Mouse (Mus musculus) embryonic stem cell, embryonic (primary cell): Measurements from ENCODE around the gene Tmtc1.

Experiments used
- CTCF ChIA-PET, 4 experiments: fragments of 300-600 bp in 2 of 4; fragments of 350-600 bp in 2 of 4; sonication (Branson Sonifier 250); formaldehyde crosslinking; loops; one replicate each; lab custom pipeline; 2022; ENCODE audit warnings: inconsistent platforms in 2 of 4; lab: Charles Lee
- POLR2A ChIA-PET, 4 experiments: fragments of 300-600 bp in 2 of 4; fragments of 350-600 bp in 2 of 4; sonication (Branson Sonifier 250); formaldehyde crosslinking; loops; one replicate each; lab custom pipeline; 2022; ENCODE audit warnings: antibody characterized with exemption in 4 of 4, inconsistent platforms in 1 of 4; lab: Charles Lee

Gene Tmtc1

DNA sequence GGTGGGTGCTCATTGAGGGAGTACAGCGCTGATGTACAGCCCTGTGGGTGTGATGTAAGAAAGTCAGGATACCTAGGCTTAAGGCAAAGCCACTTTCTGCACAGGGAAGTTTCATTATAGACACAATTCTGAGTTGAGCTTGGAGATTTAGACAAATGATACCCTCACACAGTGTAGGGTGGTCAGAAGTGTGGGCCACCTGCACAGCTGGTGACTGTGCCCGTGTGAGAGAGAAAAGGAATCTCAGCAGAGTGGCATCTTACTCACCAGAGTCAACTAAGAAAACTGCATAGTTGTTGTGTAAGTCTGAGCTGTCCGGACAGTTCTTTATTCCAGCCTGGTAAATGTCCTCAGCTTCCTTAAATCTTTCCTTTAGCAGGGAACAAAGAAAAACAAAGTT, 195.0 kb downstream of the Tmtc1 start:
- POLR2A ChIA-PET = interaction anchor here in 2 of 4 experiments (1.0 to 1.1 kb wide), 2 partner anchors 105 to 107 kb away, joined by 3 to 4 read pairs; no protein-coding TSS in a partner anchor
- CTCF ChIA-PET = interaction anchor here (0.5 to 2.0 kb wide), 19 partner anchors 10 to 665 kb away, joined by 3 to 12 read pairs (median 4); partner anchors contain the start of gene Ergic2 (in 1 of the 4)

DNA sequence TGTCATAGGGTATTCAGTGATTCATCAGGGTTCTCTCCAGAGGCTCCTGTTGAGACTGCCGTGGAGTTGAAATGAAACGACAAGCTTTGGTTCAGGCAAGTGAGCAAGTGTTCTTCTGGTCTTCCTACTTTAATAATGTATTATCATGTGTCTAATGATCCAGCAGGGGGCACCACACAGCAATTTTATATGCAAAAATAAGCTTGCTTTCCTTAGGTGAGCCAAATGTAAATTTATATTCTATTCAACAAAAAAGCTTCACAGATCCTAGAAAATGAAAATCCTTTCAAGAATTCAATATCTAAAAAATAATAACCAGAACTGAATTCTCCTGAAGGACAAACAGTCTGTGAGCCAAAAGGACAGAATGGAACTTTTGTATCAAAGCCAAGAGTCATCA, 195.6 kb downstream of the Tmtc1 start:
- ChIA-PET CTCF (interaction anchor here (0.6 to 2.0 kb wide), 20 partner anchors 10 to 665 kb away, joined by 3 to 12 read pairs (median 4); partner anchors contain the start of gene Ergic2 (in 1 of the 4)), POLR2A (interaction anchor here in 2 of 4 experiments (1.0 to 1.1 kb wide), 2 partner anchors 106 to 108 kb away, joined by 3 to 4 read pairs; no protein-coding TSS in a partner anchor)

DNA sequence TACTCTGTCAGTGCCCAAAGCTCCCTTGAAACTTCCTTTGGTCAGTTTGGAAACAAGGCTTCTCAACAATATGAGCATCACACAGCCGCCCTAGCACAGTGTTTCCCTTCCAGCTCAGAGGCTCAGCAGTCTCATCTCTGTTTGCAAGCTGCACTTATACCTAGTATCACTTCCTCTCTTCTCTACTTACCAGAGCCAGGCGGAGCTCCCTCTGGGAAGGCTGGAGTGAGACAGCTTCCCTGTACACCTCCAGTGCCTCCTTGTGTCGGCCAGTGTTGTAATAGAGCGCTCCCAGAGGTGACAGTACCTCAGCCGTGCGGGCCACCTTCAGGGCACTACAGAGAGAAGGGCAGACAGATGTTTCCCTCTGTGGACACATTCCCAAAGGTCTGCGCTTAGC, 197.6 kb downstream of the Tmtc1 start:
- ChIA-PET POLR2A (interaction anchor here in 1 of 4 experiments (0.7 to 1.5 kb wide), 2 partner anchors 10 to 144 kb away, joined by 3 to 4 read pairs; no protein-coding TSS in a partner anchor), CTCF (interaction anchor here in 3 of 4 experiments (0.5 to 1.2 kb wide), 4 partner anchors 8 to 436 kb away, joined by 3 to 8 read pairs (median 3); no protein-coding TSS in a partner anchor)

DNA sequence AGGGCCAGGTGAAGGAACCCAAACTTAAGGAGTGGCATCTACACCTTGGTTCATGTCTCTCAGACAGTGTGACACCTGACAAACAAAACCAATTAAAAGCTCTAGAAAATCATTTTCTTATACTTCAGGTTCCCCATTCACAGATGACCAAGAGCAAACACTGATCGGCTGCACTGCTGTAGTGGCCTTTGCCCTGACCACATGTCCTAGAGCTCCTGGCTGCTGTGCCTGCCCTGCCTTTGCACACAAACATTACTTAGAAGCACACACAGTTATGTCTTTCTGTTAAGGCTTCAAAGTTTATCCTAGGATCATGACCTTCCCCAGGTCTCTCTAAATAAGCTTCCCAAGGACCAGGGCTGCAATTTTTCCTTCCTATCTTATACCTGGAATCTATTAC, 199.4 kb downstream of the Tmtc1 start:
- POLR2A ChIA-PET = interaction anchor here in 2 of 4 experiments (0.9 to 2.8 kb wide), 5 partner anchors 10 to 651 kb away, joined by 3 to 8 read pairs (median 3); partner anchors contain the start of gene Caprin2 (in 1 of the 2)
- CTCF ChIA-PET = no interaction called here

DNA sequence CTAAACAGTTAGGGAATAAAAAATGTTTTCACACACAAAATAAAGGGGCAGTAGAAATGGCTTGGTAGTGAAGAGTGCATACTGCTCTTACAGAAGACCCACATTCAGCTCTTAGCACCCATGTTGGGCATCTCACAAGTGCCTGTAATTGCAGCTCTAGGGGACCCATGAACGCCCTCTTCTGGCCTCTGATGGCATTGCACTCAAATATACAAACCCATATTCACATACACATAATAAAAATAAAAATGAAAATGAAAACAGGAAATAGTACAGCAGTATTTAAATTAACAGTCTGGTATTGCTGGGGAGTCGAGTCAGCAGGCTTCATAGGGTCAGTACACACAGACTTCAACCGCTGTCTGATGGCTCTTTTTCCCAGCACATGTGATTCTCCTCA, 201.9 kb downstream of the Tmtc1 start:
- POLR2A ChIA-PET = interaction anchor here in 3 of 4 experiments (0.6 to 2.8 kb wide), 5 partner anchors 30 to 112 kb away, joined by 3 to 8 read pairs (median 3); partner anchors contain the start of gene Ergic2 (in 2 of the 3)
- CTCF ChIA-PET = interaction anchor here (0.5 to 2.1 kb wide), 8 partner anchors 10 to 202 kb away, joined by 3 to 11 read pairs (median 4); no protein-coding TSS in a partner anchor

DNA sequence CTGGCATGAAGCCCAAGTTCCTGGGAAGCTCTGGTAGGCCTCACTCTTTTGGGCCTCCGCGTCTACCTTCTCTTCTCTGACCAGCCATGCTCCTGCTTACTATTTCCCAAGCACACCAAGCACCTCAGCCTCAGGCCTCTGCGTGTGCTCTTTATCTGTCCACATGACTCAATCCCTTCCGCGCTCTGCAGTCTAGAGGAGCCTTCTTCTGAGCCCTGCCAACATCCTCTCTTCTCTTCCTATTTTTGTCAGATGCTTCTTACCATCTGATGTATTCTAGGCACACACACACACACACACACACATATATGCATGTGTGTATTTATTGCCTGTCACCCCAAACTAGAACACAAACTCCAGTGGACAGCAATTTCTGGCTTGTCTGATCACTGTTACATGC, 202.5 kb downstream of the Tmtc1 start:
- POLR2A ChIA-PET = interaction anchor here in 2 of 4 experiments (0.6 to 1.9 kb wide), 2 partner anchors 30 to 65 kb away, joined by 3 to 5 read pairs; partner anchors contain the start of gene Ergic2 (in 1 of the 2)
- CTCF ChIA-PET = interaction anchor here (0.5 to 2.1 kb wide), 9 partner anchors 11 to 201 kb away, joined by 3 to 11 read pairs (median 3); no protein-coding TSS in a partner anchor

DNA sequence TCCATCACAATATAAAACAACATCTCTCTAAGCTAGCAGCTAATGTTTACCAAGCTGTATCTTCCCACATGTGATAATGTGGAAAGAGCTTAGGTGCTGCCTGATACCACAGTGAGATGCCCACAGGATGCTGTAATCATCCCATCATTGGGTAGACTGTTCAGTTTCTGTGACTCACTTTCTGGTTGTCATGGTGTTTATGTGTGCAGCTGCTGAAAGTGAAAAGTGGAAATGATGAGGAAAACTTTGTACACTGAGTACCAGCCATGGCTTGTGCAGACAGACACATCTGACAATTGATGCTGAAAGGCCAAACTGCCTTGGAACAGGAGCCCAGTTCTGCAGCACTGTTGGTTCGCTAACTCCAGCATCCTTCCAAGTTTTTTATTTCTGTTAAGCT, 204.9 kb downstream of the Tmtc1 start:
- POLR2A ChIA-PET = interaction anchor here in 2 of 4 experiments (0.6 to 3.0 kb wide), 3 partner anchors 26 to 32 kb away, joined by 3 to 11 read pairs (median 9); partner anchors contain the start of gene Ergic2 (in 1 of the 2)
- CTCF ChIA-PET = interaction anchor here in 1 of 4 experiments (2.6 kb wide), 1 partner anchor 9 kb away, joined by 10 read pairs; no protein-coding TSS in a partner anchor

DNA sequence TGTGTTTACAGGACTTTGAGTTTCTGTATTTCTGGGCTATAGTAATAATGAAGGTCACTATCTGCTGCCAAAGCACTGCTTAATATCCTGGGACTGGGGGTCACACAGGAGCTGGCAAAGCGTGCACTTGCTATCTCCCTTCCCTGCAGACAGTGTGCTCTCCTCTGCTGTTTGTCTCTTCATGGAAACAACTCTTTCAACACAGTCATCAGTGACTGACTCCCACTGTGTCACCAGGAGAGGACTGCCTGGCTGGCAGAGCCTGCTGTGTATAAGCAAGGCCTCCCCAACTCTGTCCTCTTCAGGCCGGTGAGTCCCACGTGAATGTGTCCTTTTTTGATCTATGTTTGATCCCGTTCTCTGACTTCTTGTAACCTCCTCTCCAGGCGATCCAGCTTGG, 206.7 kb downstream of the Tmtc1 start:
- CTCF ChIA-PET = interaction anchor here in 3 of 4 experiments (0.8 to 2.6 kb wide), 3 partner anchors 10 to 11 kb away, joined by 3 to 10 read pairs (median 3); no protein-coding TSS in a partner anchor
- POLR2A ChIA-PET = no interaction called here

DNA sequence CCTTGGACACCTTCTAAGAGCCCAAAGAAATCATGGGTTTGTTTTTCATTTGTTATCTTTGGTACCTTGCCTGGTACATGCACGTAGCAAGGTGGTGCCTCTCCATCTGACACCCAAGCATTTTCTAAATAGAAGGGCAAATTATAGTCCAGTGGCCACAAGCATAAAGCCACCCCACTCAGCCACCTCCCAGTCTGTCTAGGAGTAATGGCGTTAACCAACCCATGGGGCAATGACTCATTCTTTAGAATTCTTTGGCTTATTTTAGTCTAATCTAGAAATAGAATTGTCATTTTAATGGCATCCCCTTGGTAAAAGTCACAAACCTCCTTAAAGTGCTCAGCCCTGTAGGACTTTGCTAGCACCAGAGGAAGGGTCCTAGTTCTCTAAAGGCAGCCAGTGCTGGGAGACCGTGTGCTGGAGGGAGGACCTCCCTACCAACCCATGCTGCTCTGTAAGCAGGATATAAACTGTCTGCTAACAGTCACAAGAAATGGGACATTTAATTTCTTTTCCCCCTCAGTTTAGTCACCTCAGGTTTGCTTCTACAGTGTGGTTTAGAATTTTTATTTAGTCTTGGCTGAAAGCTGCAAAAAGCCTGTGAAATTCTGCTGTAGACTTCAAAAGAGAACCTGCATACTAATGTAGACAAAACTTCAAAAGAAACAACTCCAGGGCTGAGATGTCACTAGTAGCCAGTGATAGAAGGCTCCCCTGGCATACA, 209.9 kb downstream of the Tmtc1 start:
- POLR2A ChIA-PET = interaction anchor here in 1 of 4 experiments (1.6 kb wide), 1 partner anchor 9 kb away, joined by 4 read pairs; no protein-coding TSS in a partner anchor
- CTCF ChIA-PET = no interaction called here

DNA sequence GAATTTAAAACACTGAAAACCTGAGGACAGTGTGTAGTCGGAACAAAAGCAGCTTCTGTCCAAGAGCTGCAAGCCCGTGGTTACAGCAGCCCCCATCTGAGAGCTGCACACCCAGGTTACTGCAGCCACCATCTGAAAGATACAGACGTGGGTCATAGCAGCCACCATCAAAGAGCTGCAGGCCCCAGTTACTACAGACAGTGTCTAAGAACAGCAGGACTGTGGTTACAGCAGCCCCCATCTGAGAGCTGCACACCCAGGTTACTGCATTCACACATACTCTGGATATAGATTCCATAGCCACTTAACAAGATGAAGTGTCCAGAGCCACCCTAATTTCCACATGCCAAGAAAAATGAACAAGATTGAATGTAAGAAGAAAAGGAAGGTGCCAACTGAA, 216.6 kb downstream of the Tmtc1 start:
- CTCF ChIA-PET = interaction anchor here in 1 of 4 experiments (1.9 kb wide), 1 partner anchor 13 kb away, joined by 5 read pairs; no protein-coding TSS in a partner anchor
- POLR2A ChIA-PET = interaction anchor here in 2 of 4 experiments (1.2 to 3.0 kb wide), 4 partner anchors 13 to 126 kb away, joined by 3 to 9 read pairs (median 6); partner anchors contain the start of gene Ergic2 (in 1 of the 2)

DNA sequence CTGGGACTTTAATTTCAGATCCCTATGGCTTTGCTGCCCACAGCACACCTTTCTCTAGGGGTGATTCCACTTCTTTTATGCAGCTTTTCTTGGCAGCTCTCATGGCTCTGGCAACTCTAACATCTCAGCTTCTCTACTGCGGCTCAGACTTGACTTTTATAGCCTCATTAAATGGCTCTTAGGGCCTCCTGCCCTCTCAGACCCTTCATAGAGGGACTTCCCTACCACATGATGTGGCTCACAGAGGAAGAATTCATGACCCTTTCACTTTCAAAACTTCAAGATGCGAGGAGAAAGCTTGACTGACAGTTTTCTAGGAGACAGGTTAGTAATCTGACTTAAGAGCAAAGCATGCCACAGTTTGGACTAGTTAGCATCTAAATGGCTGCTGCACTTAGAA, 221.5 kb downstream of the Tmtc1 start:
- CTCF ChIA-PET = no interaction called here
- POLR2A ChIA-PET = interaction anchor here in 2 of 4 experiments (0.6 to 3.0 kb wide), 6 partner anchors 8 to 312 kb away, joined by 3 to 24 read pairs (median 4); partner anchors contain the start of gene Ergic2 (in 2 of the 2)

DNA sequence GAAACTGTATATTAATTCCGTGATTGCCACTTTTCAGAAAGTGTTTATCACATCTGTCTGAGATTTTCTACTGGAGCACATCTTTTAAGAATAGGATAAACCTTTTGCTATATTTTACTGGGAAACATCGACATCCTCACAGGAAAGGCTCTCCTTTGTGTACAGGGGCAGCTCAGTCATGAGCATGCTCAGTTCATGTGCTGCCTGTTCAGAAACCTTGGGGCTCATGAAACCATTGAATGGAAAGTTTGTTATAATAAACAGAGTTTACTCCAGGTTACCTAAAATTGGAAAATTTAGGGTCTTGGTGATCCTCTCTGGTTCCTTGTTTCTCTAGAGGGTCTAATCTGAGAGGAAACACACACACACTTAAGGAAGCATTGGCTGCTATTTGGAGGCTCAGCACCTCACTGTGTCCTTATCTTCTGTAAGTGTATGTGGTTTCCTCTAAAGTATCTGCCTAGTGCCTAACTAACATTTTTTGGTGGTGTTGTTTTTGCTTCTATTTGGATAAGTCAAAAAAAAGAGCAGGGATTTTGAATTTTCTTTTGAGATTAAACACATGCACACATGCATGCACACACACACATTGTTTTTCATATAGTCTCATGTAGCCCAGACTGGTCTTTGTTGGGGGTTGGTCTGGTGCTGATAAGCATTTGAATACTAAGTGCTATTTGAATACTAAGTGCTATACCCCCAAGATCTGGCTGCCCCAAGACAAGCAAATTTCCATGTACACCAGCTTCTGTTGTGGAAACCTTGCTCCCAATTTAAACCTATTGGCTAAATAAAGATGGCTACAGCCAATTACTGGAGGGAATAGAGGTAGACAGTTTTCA, 225.7 kb downstream of the Tmtc1 start:
- CTCF ChIA-PET = no interaction called here
- POLR2A ChIA-PET = interaction anchor here in 1 of 4 experiments (0.6 kb wide), 1 partner anchor 140 kb away, joined by 4 read pairs; no protein-coding TSS in a partner anchor

DNA sequence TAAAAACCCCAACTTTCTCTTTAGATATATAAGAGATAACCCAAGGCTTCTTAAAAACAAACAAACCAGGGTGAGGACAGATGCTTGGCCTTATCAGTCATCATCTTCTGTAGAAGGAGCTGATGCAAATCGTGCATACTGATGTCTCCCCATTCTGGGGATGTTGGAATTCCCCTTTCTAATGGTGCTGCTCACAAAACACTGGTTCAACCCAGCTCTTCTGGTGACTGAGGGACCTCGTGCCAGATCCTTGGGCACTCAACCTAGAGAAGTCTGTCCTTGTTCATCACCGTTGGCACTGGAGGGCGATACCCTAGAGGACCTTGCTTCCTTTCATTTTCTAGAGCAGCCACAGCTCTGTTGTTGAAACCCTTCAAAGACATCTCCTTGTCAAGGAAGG, 227.4 kb downstream of the Tmtc1 start:
- POLR2A ChIA-PET = interaction anchor here in 1 of 4 experiments (0.6 kb wide), 1 partner anchor 13 kb away, joined by 6 read pairs; no protein-coding TSS in a partner anchor
- CTCF ChIA-PET = interaction anchor here in 1 of 4 experiments (0.6 kb wide), 1 partner anchor 1378 kb away, joined by 3 read pairs; no protein-coding TSS in a partner anchor

DNA sequence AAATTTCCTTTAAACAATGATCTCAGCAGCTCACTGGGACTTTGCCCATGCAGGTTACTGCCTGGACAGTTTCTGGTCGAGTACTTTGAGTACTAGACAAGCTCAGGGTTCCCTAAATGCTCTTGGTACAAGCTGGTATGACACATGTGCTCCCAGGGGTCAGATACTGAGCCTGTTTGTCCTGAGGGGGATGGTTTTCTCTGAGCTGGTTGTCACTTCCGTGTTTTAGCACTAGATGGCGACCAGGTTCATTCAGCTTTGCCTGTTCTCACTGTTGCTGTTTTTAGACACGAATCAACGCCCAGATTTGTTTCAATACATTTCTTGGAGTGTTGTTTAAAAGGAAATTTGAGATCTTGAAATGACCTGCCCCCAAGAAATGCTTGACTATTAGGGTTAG, 229.4 kb downstream of the Tmtc1 start:
- ChIA-PET CTCF (interaction anchor here (0.7 to 3.1 kb wide), 7 partner anchors 12 to 245 kb away, joined by 3 to 11 read pairs (median 6); no protein-coding TSS in a partner anchor), POLR2A (interaction anchor here in 3 of 4 experiments (0.6 to 5.8 kb wide), 16 partner anchors 8 to 730 kb away, joined by 3 to 42 read pairs (median 4); partner anchors contain the start of genes Ipo8 (in 2 of the 3), Caprin2 (in 1 of the 3) and Tmtc1 (in 1 of the 3))

DNA sequence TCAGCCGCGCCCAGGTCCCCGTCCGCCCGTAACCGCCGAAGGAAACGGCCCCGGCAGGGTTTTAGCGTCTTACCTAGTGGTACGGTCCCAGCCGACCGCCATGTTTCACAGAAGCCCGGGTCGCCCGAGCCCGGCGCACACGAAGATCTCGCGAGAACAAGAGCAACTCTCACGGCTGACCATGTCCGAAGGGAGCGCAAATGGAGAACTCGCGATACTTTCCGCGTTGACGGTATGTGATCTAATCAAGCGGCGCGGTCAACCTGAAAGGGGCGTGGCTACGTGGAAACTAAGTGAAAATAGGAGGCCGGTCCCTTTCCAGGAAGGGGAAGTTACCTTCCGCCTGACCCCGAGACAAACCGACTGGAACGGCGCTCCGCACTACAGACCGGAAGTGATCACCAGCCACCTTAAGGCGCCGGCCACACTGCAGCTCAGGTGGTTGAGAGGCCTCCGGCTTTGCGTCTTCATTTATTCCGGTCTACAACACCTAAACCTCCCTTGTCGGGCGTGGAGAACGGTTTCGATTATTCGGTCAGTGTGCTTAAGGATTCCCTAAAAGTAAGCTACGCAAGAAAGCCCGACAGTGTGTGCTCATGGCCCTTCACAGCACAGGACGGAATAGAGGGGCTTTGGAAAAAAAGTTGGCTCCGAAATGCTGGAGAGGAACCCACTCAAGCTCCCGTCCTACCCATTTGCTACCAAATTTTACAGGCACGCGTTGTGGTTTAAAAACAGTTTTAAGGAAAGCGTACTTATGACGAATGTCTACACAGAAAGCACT, 232.1 kb downstream of the Tmtc1 start, which contains the start of gene Ergic2:
Gene Ergic2 (minus strand): TSS at position 478 of the 784 bp plus-strand sequence.
- ChIA-PET CTCF (interaction anchor here in 3 of 4 experiments (0.6 to 1.2 kb wide), 4 partner anchors 36 to 908 kb away, joined by 3 to 8 read pairs (median 4); no protein-coding TSS in a partner anchor), POLR2A (interaction anchor here (0.5 to 5.8 kb wide), 65 partner anchors 8 to 1778 kb away, joined by 3 to 46 read pairs (median 4); partner anchors contain the start of genes Caprin2 (in 2 of the 4) and Ipo8 (in 2 of the 4))

DNA sequence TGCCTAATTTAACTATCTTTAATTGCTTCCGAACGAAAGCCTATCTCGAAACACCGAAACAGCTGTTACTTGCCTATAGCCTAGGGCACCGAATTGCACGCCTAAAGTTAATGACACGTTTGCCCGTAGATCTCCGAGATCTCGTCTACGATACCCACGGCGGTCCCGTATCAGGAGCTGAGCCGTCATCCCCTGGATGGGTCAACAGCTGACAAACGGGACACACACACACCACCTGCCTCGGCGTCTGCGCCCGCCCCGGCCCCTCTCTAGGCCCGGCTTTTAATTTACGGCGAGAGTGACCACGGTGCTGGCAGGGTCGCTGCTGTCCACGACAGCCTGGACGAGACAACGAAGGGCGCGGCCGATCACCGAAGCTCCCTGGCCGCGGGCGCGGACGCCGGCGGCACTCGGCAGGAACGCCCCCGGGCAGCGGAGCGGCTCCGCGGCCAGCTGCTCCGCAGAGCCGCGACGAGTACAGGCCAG, 232.8 kb downstream of the Tmtc1 start:
- ChIA-PET POLR2A (interaction anchor here (0.6 to 5.8 kb wide), 44 partner anchors 7 to 1127 kb away, joined by 3 to 46 read pairs (median 4); partner anchors contain the start of genes Caprin2 (in 2 of the 4) and Ipo8 (in 1 of the 4)), CTCF (interaction anchor here in 1 of 4 experiments (0.6 kb wide), 1 partner anchor 184 kb away, joined by 5 read pairs; no protein-coding TSS in a partner anchor)
